In the genomic region with DNA sequence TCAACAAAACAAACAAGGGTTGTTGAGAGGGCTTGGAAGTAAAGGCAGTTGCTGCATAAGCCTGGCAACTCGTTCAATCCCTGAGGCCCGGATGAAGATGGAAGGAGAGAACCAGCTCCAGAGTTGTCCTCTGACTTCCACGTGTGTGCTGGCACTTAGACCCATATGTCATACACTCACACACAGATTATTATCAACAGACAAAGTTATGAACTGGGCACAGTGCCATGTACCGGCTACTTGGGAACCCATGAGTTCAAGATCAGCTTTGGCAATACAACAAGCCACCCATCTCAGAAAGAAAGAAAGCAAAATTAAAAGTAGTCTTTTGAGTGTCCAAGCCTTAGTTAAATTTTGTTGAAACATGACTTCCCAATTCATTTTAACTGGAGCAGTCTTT, we compare ENCODE assay signal across 20 mouse cellular contexts.
"Had no signal": no experiment of that assay in that cellular context is flagged by ENCODE, and none has a peak within 500 bp of the region (broad histone marks: within the 10 kb centered on the region; RNA-seq: fewer than 3 reads in every experiment).

No protein-coding gene starts in this region.

- H3K27ac ChIP-seq: lung, embryonic 15.5 days; midbrain, embryonic 10.5 days; midbrain, embryonic 12.5 days; neural tube, embryonic 13.5 days; neural tube, embryonic 15.5 days had no signal

- H3K27me3 ChIP-seq: lung, embryonic 15.5 days; megakaryocyte, embryonic 14.5 days; midbrain, embryonic 12.5 days; neural tube, embryonic 13.5 days; neural tube, embryonic 15.5 days had no signal

- DNase-seq: liver, postnatal 0 days; lung, adult 2 months; lung, postnatal 14 days; lung, postnatal 36 days; midbrain, embryonic 14.5 days; right cerebral cortex, adult 18-20 months; right cerebral cortex, postnatal 25 days; right cerebral cortex, postnatal 4 days; thymus, adult 18-20 months; thymus, postnatal 14 days; thymus, postnatal 36 days had no signal

- ATAC-seq: liver, postnatal 0 days; lung, postnatal 0 days; midbrain, embryonic 16.5 days had no signal

- H3K4me1 ChIP-seq: lung, embryonic 15.5 days; midbrain, embryonic 10.5 days; midbrain, embryonic 12.5 days; neural tube, embryonic 13.5 days; neural tube, embryonic 15.5 days had no signal

- H3K4me3 ChIP-seq: lung, embryonic 15.5 days; megakaryocyte, embryonic 14.5 days; midbrain, embryonic 10.5 days; midbrain, embryonic 12.5 days; myocyte; neural tube, embryonic 13.5 days; neural tube, embryonic 15.5 days had no signal
